Mouse (Mus musculus): ENCODE measurements around the gene Zfp784. TPM values are rescaled to one million over a fixed set of nuclear protein-coding genes. Genes with fewer than 3 reads are reported as not detected.

The Zfp784 gene
- polyA plus RNA-seq, 1 experiment from 2014 or later = 10.8 TPM

GRCm38 (mm10) chr7:5060944-5061773 lies 22.9 kb upstream of the Zfp784 start:
- peak overlapping the region; percentile 61 for H3K4me3 ChIP-seq (ENCODE audit: low read depth, low read length)
- H3K9me3 ChIP-seq (replicated peaks; ENCODE audit: control insufficient read depth, low read length, poor library complexity, severe bottlenecking) = no peaks in the 10 kb centered on the region
- WGBS = under 1% methylated on average over 60 of the region's 60 CpGs
- H3K9ac ChIP-seq (ENCODE audit: low read depth, low read length) = peak overlapping the region; percentile 84
- H3K27me3 ChIP-seq (ENCODE audit: control insufficient read depth, insufficient read depth, low read depth, low read length) = no peaks in the 10 kb centered on the region; the same call in 1 of the 2 replicates
- ATAC-seq = peak; percentile 91
- H3K4me2 ChIP-seq (ENCODE audit: low read length) = peak overlapping the region; percentile 83
- peak overlapping the region; percentile 99 for H3K27ac ChIP-seq (ENCODE audit: low read length)
- H3K36me3 ChIP-seq (ENCODE audit: control insufficient read depth, insufficient read depth, low read length) = 0 out of 2 replicates have a peak, but pooled peaks cover under 1% of the 10 kb centered on the region
- H3K4me1 ChIP-seq (ENCODE audit: control insufficient read depth, insufficient read depth, low read length) = peaks cover 52% of the 10 kb centered on the region

GRCm38 (mm10) chr7:5060239-5060731 lies 22.0 kb upstream of the Zfp784 start:
- Histone ChIP-seq H3K9me3 (replicated peaks; ENCODE audit: control insufficient read depth, low read length, poor library complexity, severe bottlenecking) (no peaks in the 10 kb centered on the region), H3K27ac (ENCODE audit: low read length) (peak overlapping the region; percentile 99), H3K4me3 (ENCODE audit: low read depth, low read length) (peak overlapping the region; percentile 61), H3K36me3 (ENCODE audit: control insufficient read depth, insufficient read depth, low read length) (no peaks in the 10 kb centered on the region), H3K9ac (ENCODE audit: low read depth, low read length) (peak overlapping the region; percentile 84), H3K4me2 (ENCODE audit: low read length) (peak overlapping the region; percentile 83), H3K27me3 (ENCODE audit: control insufficient read depth, insufficient read depth, low read depth, low read length) (peaks cover 4% of the 10 kb centered on the region; the same call in 1 of the 2 replicates), H3K4me1 (ENCODE audit: control insufficient read depth, insufficient read depth, low read length) (peaks cover 53% of the 10 kb centered on the region)
- WGBS = 2% methylated on average over 27 of the region's 27 CpGs
- ATAC-seq = peak; percentile 3; the same call in 1 of the 2 replicates

- ATAC-seq = no peak
- Histone ChIP-seq H3K9me3 (replicated peaks; ENCODE audit: control insufficient read depth, low read length, poor library complexity, severe bottlenecking) (no peaks in the 10 kb centered on the region), H3K4me1 (ENCODE audit: control insufficient read depth, insufficient read depth, low read length) (peaks cover 60% of the 10 kb centered on the region), H3K36me3 (ENCODE audit: control insufficient read depth, insufficient read depth, low read length) (no peaks in the 10 kb centered on the region), H3K27ac (ENCODE audit: low read length) (peak overlapping the region; percentile 99), H3K9ac (ENCODE audit: low read depth, low read length) (peak overlapping the region; percentile 84), H3K4me3 (ENCODE audit: low read depth, low read length) (no peak overlapping the region), H3K4me2 (ENCODE audit: low read length) (no peak overlapping the region), H3K27me3 (ENCODE audit: control insufficient read depth, insufficient read depth, low read depth, low read length) (peaks cover 13% of the 10 kb centered on the region)
- 88% methylated on average over 12 of the region's 12 CpGs for WGBS
These were observed 21.2 kb upstream of the Zfp784 start for GRCm38 (mm10) chr7:5059421-5059820.

DNA sequence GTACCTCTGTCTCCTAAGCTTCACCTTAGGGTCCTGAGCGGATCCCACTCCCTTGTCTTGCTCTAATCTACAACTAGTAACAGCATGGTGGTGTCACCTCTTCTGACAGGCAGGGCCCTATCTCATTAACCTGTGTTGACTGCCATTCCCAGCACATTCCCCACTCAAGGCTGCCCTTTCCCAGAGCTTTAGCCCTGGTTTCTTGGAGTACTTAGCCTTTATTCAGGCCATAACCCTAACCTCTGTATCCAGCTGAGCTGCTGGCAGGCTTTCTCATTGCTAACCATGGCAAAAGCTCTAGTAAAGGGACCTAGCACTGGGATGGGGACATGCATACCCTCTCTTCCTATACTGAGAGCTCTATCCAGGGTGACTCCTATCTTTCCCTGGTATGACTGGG lies 20.4 kb upstream of the Zfp784 start:
- H3K27ac ChIP-seq (ENCODE audit: low read length) = no peak overlapping the region
- ATAC-seq = no peak
- H3K36me3 ChIP-seq (ENCODE audit: control insufficient read depth, insufficient read depth, low read length) = no peaks in the 10 kb centered on the region
- no peak overlapping the region for H3K9ac ChIP-seq (ENCODE audit: low read depth, low read length)
- peaks cover 15% of the 10 kb centered on the region for H3K27me3 ChIP-seq (ENCODE audit: control insufficient read depth, insufficient read depth, low read depth, low read length)
- H3K4me3 ChIP-seq (ENCODE audit: low read depth, low read length) = no peak overlapping the region
- peaks cover 60% of the 10 kb centered on the region for H3K4me1 ChIP-seq (ENCODE audit: control insufficient read depth, insufficient read depth, low read length)
- 93% methylated on average over 1 of the region's 1 CpGs for WGBS
- no peak overlapping the region for H3K4me2 ChIP-seq (ENCODE audit: low read length)
- no peaks in the 10 kb centered on the region for H3K9me3 ChIP-seq (replicated peaks; ENCODE audit: control insufficient read depth, low read length, poor library complexity, severe bottlenecking)

- Histone ChIP-seq H3K4me3 (ENCODE audit: low read depth, low read length) (peak overlapping the region; percentile 76), H3K27me3 (ENCODE audit: control insufficient read depth, insufficient read depth, low read depth, low read length) (peaks cover 15% of the 10 kb centered on the region), H3K9ac (ENCODE audit: low read depth, low read length) (peak overlapping the region; percentile 80), H3K36me3 (ENCODE audit: control insufficient read depth, insufficient read depth, low read length) (no peaks in the 10 kb centered on the region), H3K9me3 (replicated peaks; ENCODE audit: control insufficient read depth, low read length, poor library complexity, severe bottlenecking) (no peaks in the 10 kb centered on the region), H3K4me2 (ENCODE audit: low read length) (peak overlapping the region; percentile 93), H3K4me1 (ENCODE audit: control insufficient read depth, insufficient read depth, low read length) (peaks cover 63% of the 10 kb centered on the region), H3K27ac (ENCODE audit: low read length) (peak overlapping the region; percentile 11; the same call in 1 of the 2 replicates)
- 32% methylated on average over 11 of the region's 11 CpGs for WGBS
- no peak for ATAC-seq
These were observed 19.6 kb upstream of the Zfp784 start for GRCm38 (mm10) chr7:5057804-5058203.

GRCm38 (mm10) chr7:5057381-5057780 lies 19.1 kb upstream of the Zfp784 start:
- Histone ChIP-seq H3K36me3 (ENCODE audit: control insufficient read depth, insufficient read depth, low read length) (no peaks in the 10 kb centered on the region), H3K9ac (ENCODE audit: low read depth, low read length) (peak overlapping the region; percentile 80), H3K9me3 (replicated peaks; ENCODE audit: control insufficient read depth, low read length, poor library complexity, severe bottlenecking) (no peaks in the 10 kb centered on the region), H3K27ac (ENCODE audit: low read length) (peak overlapping the region; percentile 84), H3K27me3 (ENCODE audit: control insufficient read depth, insufficient read depth, low read depth, low read length) (peaks cover 15% of the 10 kb centered on the region), H3K4me3 (ENCODE audit: low read depth, low read length) (peak overlapping the region; percentile 76), H3K4me1 (ENCODE audit: control insufficient read depth, insufficient read depth, low read length) (peaks cover 67% of the 10 kb centered on the region), H3K4me2 (ENCODE audit: low read length) (peak overlapping the region; percentile 93)
- ATAC-seq = no peak
- WGBS = 25% methylated on average over 8 of the region's 8 CpGs

GRCm38 (mm10) chr7:5056651-5057263 lies 18.5 kb upstream of the Zfp784 start:
- Histone ChIP-seq H3K36me3 (ENCODE audit: control insufficient read depth, insufficient read depth, low read length) (no peaks in the 10 kb centered on the region), H3K27ac (ENCODE audit: low read length) (peak overlapping the region; percentile 84), H3K4me1 (ENCODE audit: control insufficient read depth, insufficient read depth, low read length) (peaks cover 71% of the 10 kb centered on the region), H3K4me2 (ENCODE audit: low read length) (peak overlapping the region; percentile 93), H3K27me3 (ENCODE audit: control insufficient read depth, insufficient read depth, low read depth, low read length) (peaks cover 15% of the 10 kb centered on the region), H3K9ac (ENCODE audit: low read depth, low read length) (peak overlapping the region; percentile 80), H3K4me3 (ENCODE audit: low read depth, low read length) (peak overlapping the region; percentile 76), H3K9me3 (replicated peaks; ENCODE audit: control insufficient read depth, low read length, poor library complexity, severe bottlenecking) (no peaks in the 10 kb centered on the region)
- peak; percentile 21 for ATAC-seq
- 2% methylated on average over 54 of the region's 55 CpGs for WGBS

DNA sequence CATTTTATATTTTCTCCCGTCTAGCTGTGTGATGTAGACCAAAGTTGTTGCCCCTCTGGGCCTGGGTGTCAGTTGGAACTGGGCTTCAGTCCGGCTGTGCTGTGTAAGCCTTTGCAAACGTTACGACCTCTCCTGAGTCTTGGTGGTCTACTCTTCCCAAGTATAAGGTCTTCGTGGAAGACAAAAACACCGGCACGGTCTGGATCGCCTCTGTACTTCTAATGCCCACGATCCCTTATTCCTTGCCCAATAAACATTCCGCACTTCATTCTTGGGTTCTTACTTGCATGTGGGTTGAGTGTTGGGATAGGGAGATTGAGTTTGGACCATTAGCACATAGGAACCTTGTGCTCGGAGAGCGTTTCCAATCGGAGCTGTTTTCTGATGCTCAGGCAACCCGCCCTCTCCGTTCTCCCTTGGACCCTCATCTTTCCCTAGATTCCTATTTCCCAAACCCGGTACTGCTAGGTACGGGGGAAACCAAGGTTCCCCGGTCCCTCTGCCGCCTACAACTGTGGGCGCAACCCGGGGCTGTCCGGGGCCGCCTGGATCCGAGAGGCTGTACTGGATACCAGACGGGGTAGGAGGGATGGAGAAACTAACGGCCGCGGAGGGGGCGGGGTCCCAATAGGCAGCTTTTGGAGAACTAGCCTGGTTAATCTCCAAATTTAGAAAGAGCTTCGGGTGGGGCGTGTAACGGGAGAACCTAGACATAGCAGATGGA lies 15.4 kb upstream of the Zfp784 start:
- peak overlapping the region; percentile 53; the same call in 1 of the 2 replicates for H3K27ac ChIP-seq (ENCODE audit: low read length)
- H3K4me2 ChIP-seq (ENCODE audit: low read length) = peak overlapping the region; percentile 71
- ATAC-seq = no peak
- no peaks in the 10 kb centered on the region for H3K36me3 ChIP-seq (ENCODE audit: control insufficient read depth, insufficient read depth, low read length)
- H3K9me3 ChIP-seq (replicated peaks; ENCODE audit: control insufficient read depth, low read length, poor library complexity, severe bottlenecking) = no peaks in the 10 kb centered on the region
- H3K4me1 ChIP-seq (ENCODE audit: control insufficient read depth, insufficient read depth, low read length) = peaks cover 59% of the 10 kb centered on the region
- H3K9ac ChIP-seq (ENCODE audit: low read depth, low read length) = peak overlapping the region; percentile 95
- peaks cover 15% of the 10 kb centered on the region for H3K27me3 ChIP-seq (ENCODE audit: control insufficient read depth, insufficient read depth, low read depth, low read length)
- 8% methylated on average over 32 of the region's 32 CpGs for WGBS
- H3K4me3 ChIP-seq (ENCODE audit: low read depth, low read length) = peak overlapping the region; percentile 79

Data from midbrain, embryonic 16.5 days (tissue).